Mouse (Mus musculus): Measurements from ENCODE around the gene Cpa4.

- TF ChIP-seq CTCF (IDR thresholded peaks at IDR 0.05) = no peak
- TF ChIP-seq POLR2A (IDR thresholded peaks at IDR 0.05; ENCODE audit: insufficient read depth, low read depth, low read length) = no peak
These were observed 1.8 kb downstream of the Cpa4 start for GRCm38 (mm10) chr6:30570012-30570411.

Measured in heart, adult 2 months (tissue).